Mouse (Mus musculus) lung, adult 2 months (tissue): Measurements from ENCODE around the gene Hsdl1. TPM values are rescaled to one million over a fixed set of nuclear protein-coding genes. Genes with fewer than 3 reads are reported as not detected.

ENCODE experiments used
- DNase-seq: peaks from one replicate; pipeline ENCODE4 v3.0.0; 2022
- H3K4me1 ChIP-seq: fragments of 200-500 bp; 2 replicates; pipeline ENCODE4 v1.6.1; 2011; ENCODE audit warnings: low read length; ENCODE audit not compliant: control insufficient read depth, insufficient read depth
- H3K4me3 ChIP-seq: fragments of 200-500 bp; replicated peaks from 2 replicates; pipeline ENCODE3; 2011; ENCODE audit warnings: low read depth, mild to moderate bottlenecking, control low read depth, low read length; ENCODE audit errors: extremely low read depth
- CTCF ChIP-seq: fragments of 200-500 bp; IDR thresholded peaks from 2 replicates; pipeline ENCODE4 v1.5.1; 2011; ENCODE audit warnings: mild to moderate bottlenecking, low read length, control low read depth; ENCODE audit not compliant: insufficient read depth
- POLR2A ChIP-seq: fragments of 200-500 bp; IDR thresholded peaks from 2 replicates; pipeline ENCODE4 v1.6.1; 2011; ENCODE audit warnings: low read depth, mild to moderate bottlenecking, control low read depth, low read length, borderline replicate concordance; ENCODE audit errors: extremely low read depth
- WGBS: fragments of 180-500 bp; shearing (Covaris S2); methylation state at CpG from one replicate; pipeline ENCODE4 v1.1.7; 2018; 5-methylcytosine and 5-hydroxymethylcytosine counted together
- polyA plus RNA-seq: library from polyadenylated mRNA; depleted of rRNA; stranded (reverse); fragments of >200 nt; gene quantifications from 2 replicates; pipeline ENCODE4 v1.2.3, GENCODE M21; 2012; rRNA removed

The Hsdl1 gene
- polyA plus RNA-seq, result 24.1 and 27.7 TPM in 2 replicates

GRCm38 (mm10) chr8:119574437-119575365, at the start of gene Hsdl1, which contains the start of gene Dnaaf1:
Gene Hsdl1 (minus strand): TSS chr8:119575183.
Gene Dnaaf1 (plus strand): TSS chr8:119575235.
- under 1% methylated on average over 97 of the region's 97 CpGs for WGBS
- DNase-seq, result peak; percentile 98
- no peak for TF ChIP-seq CTCF
- peak; percentile 20; the same call in 1 of the 2 replicates for TF ChIP-seq POLR2A
- Histone ChIP-seq H3K4me3 (peak within 1 kb of the TSS; percentile 67), H3K4me1 (peaks cover 10% of the 10 kb centered on the region)

DNA sequence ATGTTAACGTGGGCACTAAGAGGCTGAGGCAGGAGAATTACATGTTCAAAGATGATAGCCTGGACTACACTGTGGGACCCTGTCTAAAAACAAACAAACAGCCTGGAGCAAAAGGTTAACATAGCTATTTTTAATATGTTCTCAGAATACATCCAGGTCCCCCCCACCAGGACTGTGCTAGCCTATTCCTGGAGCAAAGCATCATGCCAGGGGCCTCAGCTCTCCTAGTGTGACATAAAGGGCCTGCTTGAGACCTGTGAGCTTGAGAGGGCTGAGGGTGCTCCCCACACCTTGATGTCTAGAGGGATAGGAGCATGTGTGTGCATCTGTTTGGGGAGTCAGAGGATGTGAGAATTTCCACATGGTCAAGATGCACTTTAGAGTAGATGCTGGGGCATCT, 48.8 kb upstream of the Hsdl1 start:
- DNase-seq, result no peak
- 70% methylated on average over 1 of the region's 1 CpGs for WGBS
- H3K4me3 ChIP-seq, result no peak overlapping the region
- TF ChIP-seq CTCF (no peak), POLR2A (no peak)
- H3K4me1 ChIP-seq, result no peaks in the 10 kb centered on the region

DNA sequence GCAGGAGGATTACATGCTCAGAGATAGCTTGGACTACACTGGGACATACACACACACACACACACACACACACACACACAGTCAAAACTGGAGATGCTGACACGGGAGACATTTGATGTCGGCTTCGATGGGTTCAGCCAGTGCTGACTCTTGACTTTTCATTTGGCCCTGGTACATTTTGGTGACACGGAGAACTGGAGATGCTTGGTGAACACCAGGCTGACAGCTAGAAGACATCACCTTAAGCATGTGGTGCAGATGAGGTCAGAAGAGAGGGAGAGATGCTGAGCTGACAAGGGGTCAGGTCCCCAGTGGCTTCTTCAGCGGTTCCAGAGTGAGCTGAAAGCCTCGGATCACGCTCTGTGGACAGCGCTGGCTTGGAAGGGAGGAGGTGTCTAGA, 48.1 kb upstream of the Hsdl1 start:
- 81% methylated on average over 8 of the region's 8 CpGs for WGBS
- TF ChIP-seq CTCF, result no peak
- TF ChIP-seq POLR2A, result no peak

DNA sequence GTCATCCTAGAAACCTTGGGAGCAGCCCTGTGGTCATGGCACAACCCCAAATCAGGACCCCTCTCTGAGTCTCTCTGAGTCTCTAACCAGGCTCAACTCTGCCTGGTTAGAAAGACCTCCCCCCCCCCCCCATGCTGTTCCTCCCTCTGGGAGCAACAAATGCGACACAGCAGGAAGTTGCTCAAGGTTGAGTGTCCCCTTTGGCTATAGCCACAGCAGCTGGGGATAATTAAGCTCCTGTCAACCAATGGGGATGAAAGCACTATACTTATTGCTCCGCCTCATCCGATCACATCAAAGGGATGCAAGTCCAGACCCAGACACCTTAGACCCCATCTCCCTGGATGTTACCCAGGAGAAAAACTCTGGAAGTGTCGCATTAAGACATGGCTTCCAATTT, 47.6 kb upstream of the Hsdl1 start:
- DNase-seq, result no peak
- no peaks in the 10 kb centered on the region for H3K4me1 ChIP-seq
- H3K4me3 ChIP-seq, result no peak overlapping the region
- TF ChIP-seq POLR2A, result no peak
- no peak for TF ChIP-seq CTCF
- WGBS, result 59% methylated on average over 4 of the region's 4 CpGs

More for the DNA sequence above, 48.1 kb upstream of the Hsdl1 start:
- no peak for DNase-seq
- Histone ChIP-seq H3K4me1 (no peaks in the 10 kb centered on the region), H3K4me3 (no peak overlapping the region)

DNA sequence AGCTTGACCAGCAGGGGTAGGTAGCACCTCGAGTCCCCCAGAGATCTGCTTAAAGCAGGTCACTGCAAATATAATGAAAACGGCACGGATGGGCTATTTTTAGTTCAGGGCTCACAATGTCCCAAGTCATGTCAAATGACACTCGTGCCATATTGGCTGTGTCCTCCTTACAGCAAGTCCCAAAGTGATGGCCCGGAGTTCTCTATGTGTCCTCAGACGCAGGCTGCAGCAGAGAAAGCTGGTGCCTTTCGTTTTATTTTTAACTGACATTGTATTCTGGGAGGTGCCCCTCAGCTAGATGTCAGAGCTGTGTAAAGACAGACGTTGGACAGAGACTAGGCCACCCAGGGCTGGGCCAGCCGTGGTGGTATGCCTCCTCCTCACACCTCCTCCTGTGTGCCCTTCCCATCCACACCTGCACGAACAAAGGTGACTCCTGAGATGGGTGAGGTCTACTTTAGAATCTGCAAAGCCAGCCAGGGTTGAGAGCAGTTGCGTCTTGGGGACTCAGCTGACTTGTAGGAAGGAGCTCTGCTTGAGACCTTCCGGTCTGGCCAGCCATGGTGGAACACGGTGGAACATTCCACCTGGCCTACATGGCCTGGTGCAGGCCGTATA, 46.0 kb upstream of the Hsdl1 start:
- no peak for DNase-seq
- Histone ChIP-seq H3K4me1 (no peaks in the 10 kb centered on the region), H3K4me3 (no peak overlapping the region)
- WGBS, result 81% methylated on average over 14 of the region's 14 CpGs
- no peak for TF ChIP-seq POLR2A
- no peak for TF ChIP-seq CTCF

DNA sequence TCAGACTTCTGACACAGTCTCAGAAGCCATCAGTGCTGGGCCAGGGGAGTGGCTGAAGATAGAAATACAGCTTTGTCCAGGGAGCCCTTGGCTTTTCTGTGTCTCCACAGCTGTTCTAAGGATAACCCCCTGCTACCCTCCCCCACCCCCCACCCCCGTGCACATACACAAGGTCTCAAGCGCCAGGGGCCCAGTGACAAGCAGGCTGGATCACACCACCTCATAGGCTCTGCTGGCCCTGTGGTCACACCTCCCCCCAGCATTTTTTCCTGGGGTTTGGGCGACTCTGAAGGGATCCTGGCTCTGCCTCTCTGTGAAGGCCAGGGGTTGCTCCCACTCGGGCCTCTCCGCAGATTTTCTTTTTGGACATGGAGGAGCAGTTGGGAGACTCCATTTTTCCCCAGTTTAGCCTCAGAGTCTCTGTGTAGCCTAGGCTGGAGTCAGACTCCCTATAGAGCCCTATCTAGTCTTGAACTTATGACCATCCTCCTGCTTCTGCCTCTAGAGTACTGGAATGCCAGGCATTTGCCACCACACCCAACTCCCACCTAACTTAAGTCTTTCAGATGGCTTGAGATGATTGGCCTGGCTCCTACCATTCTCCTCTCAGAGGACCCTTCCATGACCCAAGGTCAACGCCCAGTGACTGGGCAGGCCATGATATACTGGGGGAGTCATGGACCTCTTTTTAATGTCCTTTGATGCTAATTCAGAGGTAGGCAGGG, 45.3 kb upstream of the Hsdl1 start:
- no peak for TF ChIP-seq POLR2A
- no peak for TF ChIP-seq CTCF
- Histone ChIP-seq H3K4me1 (no peaks in the 10 kb centered on the region), H3K4me3 (no peak overlapping the region)
- no peak for DNase-seq
- WGBS, result 62% methylated on average over 6 of the region's 6 CpGs

GRCm38 (mm10) chr8:119618887-119619286, 43.9 kb upstream of the Hsdl1 start:
- no peaks in the 10 kb centered on the region for H3K4me1 ChIP-seq
- no peak for TF ChIP-seq CTCF
- no peak for TF ChIP-seq POLR2A
- no peak for DNase-seq
- WGBS, result 34% methylated on average over 5 of the region's 5 CpGs
- no peak overlapping the region for H3K4me3 ChIP-seq

GRCm38 (mm10) chr8:119617586-119617985, 42.6 kb upstream of the Hsdl1 start:
- no peak for TF ChIP-seq POLR2A
- TF ChIP-seq CTCF, result no peak
- Histone ChIP-seq H3K4me1 (no peaks in the 10 kb centered on the region), H3K4me3 (no peak overlapping the region)
- WGBS, result 72% methylated on average over 5 of the region's 5 CpGs
- DNase-seq, result no peak

DNA sequence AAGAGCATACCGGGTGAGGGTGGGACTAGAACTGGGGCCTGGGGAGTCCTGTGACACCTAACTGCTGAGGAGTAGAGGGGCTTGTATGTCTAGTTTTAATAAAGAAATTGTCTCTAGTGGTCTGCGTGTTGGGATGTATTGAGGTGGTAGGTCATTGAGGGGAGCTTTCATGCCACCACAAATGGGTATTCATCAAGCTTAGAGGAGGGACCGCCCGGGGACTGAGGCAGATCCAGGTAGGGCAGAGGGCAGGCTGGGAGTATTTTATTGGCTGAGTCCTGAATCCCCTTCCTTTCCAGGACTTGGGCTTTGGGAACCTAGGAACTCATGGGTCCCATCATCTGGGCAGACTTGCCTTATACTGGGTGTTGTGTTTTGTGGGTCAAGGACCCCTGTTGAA, 41.8 kb upstream of the Hsdl1 start:
- no peak for DNase-seq
- no peaks in the 10 kb centered on the region for H3K4me1 ChIP-seq
- 90% methylated on average over 4 of the region's 4 CpGs for WGBS
- TF ChIP-seq CTCF, result no peak
- TF ChIP-seq POLR2A, result no peak
- H3K4me3 ChIP-seq, result no peak overlapping the region
